Mouse (Mus musculus): Measurements from ENCODE around the gene Xpr1. TPM values are rescaled to one million over a fixed set of nuclear protein-coding genes. Genes with fewer than 3 reads are reported as not detected.

Xpr1 gene
- polyA plus RNA-seq, 1 experiment from 2014 or later, result 6.0 TPM

DNA sequence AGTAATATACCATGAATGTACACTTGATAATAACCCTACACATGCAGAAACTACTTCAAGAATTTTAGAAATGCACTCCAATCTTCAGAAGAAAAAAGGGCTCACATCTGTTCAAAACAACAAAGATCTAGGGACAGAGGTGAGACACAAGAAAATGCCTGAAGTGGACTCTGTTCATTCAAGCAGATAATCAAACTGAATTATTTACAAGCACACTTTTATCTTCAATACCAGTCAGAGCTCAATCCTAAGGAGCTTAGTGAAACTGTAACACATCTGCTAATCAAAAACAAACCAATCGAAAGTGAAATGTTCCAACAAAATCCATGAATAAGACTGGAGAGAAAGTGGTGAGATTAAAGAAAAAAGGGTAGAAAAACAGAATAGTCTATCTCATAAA is 35.3 kb downstream of the Xpr1 start:
- ATAC-seq (replicated peaks; ENCODE audit: low FRiP score, low read depth), result no peak
- H3K27me3 ChIP-seq (ENCODE audit: insufficient read depth, low read length), result no peaks in the 10 kb centered on the region
- no peak overlapping the region for H3K4me2 ChIP-seq (ENCODE audit: low read length)
- H3K4me1 ChIP-seq (replicated peaks; ENCODE audit: insufficient read depth, low read length), result no peaks in the 10 kb centered on the region
- no peak for DNase-seq (ENCODE audit: low spot score)
- H3K4me3 ChIP-seq (replicated peaks; ENCODE audit: low read depth, low read length), result no peak overlapping the region
- WGBS, result 58% methylated on average over 1 of the region's 1 CpGs
- H3K36me3 ChIP-seq (ENCODE audit: insufficient read depth, low read length), result no peaks in the 10 kb centered on the region
- H3K9me3 ChIP-seq (replicated peaks; ENCODE audit: low read length), result no peaks in the 10 kb centered on the region
- no peak overlapping the region for H3K27ac ChIP-seq
- H3K9ac ChIP-seq (ENCODE audit: low read depth, low read length), result no peak overlapping the region
- TF ChIP-seq CTCF (IDR thresholded peaks at IDR 0.05; ENCODE audit: low read depth), result no peak

DNA sequence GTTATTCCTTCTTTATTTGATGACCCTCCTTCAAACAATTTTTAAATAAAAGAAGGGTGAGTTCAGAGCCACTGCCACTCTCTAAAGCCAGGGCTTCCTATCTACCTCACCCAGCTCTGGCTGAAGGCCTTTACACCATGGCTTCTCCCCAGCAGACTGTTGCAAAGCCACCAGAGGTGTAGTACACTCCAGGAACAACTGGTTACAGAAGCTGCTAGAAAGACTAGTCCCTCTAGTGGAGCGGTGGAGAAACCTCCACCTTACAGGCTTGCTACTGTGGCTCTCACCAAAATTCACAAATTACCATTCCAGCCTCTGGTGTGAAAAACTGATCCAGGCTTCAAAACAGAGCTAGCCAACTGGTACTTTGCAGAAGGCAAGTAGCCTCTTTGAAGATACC is 37.9 kb downstream of the Xpr1 start:
- Histone ChIP-seq H3K27ac (no peak overlapping the region), H3K36me3 (ENCODE audit: insufficient read depth, low read length) (no peaks in the 10 kb centered on the region), H3K9me3 (replicated peaks; ENCODE audit: low read length) (no peaks in the 10 kb centered on the region), H3K4me2 (ENCODE audit: low read length) (no peak overlapping the region), H3K9ac (ENCODE audit: low read depth, low read length) (no peak overlapping the region), H3K4me1 (replicated peaks; ENCODE audit: insufficient read depth, low read length) (no peaks in the 10 kb centered on the region), H3K27me3 (ENCODE audit: insufficient read depth, low read length) (no peaks in the 10 kb centered on the region), H3K4me3 (replicated peaks; ENCODE audit: low read depth, low read length) (no peak overlapping the region)
- no peak for ATAC-seq (replicated peaks; ENCODE audit: low FRiP score, low read depth)
- no peak for TF ChIP-seq CTCF (IDR thresholded peaks at IDR 0.05; ENCODE audit: low read depth)
- WGBS, result 97% methylated on average over 1 of the region's 1 CpGs
- DNase-seq (ENCODE audit: low spot score), result no peak

DNA sequence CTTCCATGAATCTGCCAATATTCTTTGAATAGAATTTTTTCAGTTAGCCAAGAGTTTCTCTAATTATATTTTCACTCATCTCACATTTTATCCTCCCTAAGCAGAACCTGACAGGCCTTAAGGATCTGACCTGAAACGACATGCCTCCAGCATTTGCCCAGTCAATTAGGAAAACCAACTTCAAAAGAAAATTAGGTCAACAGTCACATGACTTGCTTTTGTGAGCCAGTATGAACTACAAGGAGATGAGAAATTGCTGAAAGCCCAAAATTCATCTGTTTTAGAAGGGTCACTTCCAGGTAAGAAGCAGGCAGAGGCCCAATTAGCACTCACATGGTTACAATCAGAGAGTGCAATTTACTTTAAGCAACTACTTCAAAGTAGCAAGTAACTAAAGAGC is 44.4 kb downstream of the Xpr1 start:
- Histone ChIP-seq H3K36me3 (ENCODE audit: insufficient read depth, low read length) (no peaks in the 10 kb centered on the region), H3K4me3 (replicated peaks; ENCODE audit: low read depth, low read length) (no peak overlapping the region), H3K27me3 (ENCODE audit: insufficient read depth, low read length) (no peaks in the 10 kb centered on the region), H3K9me3 (replicated peaks; ENCODE audit: low read length) (no peaks in the 10 kb centered on the region), H3K27ac (no peak overlapping the region), H3K4me1 (replicated peaks; ENCODE audit: insufficient read depth, low read length) (no peaks in the 10 kb centered on the region), H3K9ac (ENCODE audit: low read depth, low read length) (no peak overlapping the region), H3K4me2 (ENCODE audit: low read length) (no peak overlapping the region)
- ATAC-seq (replicated peaks; ENCODE audit: low FRiP score, low read depth) (no peak), DNase-seq (ENCODE audit: low spot score) (no peak)
- no peak for TF ChIP-seq CTCF (IDR thresholded peaks at IDR 0.05; ENCODE audit: low read depth)
- 24% methylated on average over 1 of the region's 1 CpGs for WGBS

DNA sequence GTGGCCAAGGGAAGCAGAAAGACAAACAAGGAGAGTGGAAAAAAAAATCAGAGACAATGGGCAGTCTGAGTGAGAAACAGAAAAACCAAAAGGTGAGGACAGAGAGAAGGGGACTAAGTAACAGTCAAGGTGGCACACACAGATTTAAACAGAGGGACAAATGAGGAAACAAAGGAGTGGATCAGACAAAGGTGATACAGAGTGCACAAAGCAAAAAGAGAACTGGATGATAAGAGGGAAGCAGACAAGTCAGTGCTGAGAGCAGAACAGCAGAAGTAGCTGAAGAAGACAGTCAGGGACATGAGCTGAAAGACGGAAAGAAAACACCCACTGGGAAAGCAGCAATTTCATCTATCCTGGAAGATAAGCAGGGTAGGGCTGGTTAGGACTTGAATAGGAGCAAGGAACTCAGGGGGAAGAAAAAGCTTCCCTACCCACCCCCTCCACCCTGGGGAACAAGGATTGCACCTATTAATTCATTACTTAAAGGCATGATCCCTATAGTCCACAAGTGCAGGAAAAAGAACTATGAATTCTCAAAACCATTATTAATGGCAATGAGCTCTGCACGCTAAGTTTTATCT is 47.0 kb downstream of the Xpr1 start:
- no peaks in the 10 kb centered on the region for H3K9me3 ChIP-seq (replicated peaks; ENCODE audit: low read length)
- H3K4me2 ChIP-seq (ENCODE audit: low read length), result no peak overlapping the region
- no peaks in the 10 kb centered on the region for H3K27me3 ChIP-seq (ENCODE audit: insufficient read depth, low read length)
- TF ChIP-seq CTCF (IDR thresholded peaks at IDR 0.05; ENCODE audit: low read depth), result no peak
- WGBS, result 80% methylated on average over 2 of the region's 2 CpGs
- no peak for DNase-seq (ENCODE audit: low spot score)
- no peak overlapping the region for H3K9ac ChIP-seq (ENCODE audit: low read depth, low read length)
- ATAC-seq (replicated peaks; ENCODE audit: low FRiP score, low read depth), result no peak
- H3K4me1 ChIP-seq (replicated peaks; ENCODE audit: insufficient read depth, low read length), result no peaks in the 10 kb centered on the region
- H3K27ac ChIP-seq, result no peak overlapping the region
- no peak overlapping the region for H3K4me3 ChIP-seq (replicated peaks; ENCODE audit: low read depth, low read length)
- H3K36me3 ChIP-seq (ENCODE audit: insufficient read depth, low read length), result no peaks in the 10 kb centered on the region

DNA sequence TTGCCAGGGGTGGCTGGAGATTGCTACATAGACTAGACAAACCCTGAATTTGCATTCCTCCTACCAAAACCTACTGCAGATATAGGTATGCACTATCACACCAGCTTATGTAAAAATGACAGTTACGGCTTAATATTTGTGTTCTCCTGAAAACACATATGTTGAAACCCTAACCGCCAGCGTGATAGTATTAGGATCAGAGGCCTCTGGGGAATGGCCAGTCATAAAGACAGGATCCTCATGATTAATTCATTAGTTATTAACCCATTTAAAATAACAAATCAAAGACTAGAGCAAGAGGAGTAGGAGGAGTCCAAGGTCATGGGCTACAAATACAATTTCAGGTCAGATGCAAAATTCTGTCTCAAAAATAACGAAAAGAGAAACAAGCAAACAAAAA is 50.8 kb downstream of the Xpr1 start:
- Histone ChIP-seq H3K4me1 (replicated peaks; ENCODE audit: insufficient read depth, low read length) (no peaks in the 10 kb centered on the region), H3K27me3 (ENCODE audit: insufficient read depth, low read length) (no peaks in the 10 kb centered on the region), H3K9ac (ENCODE audit: low read depth, low read length) (no peak overlapping the region), H3K36me3 (ENCODE audit: insufficient read depth, low read length) (no peaks in the 10 kb centered on the region), H3K4me2 (ENCODE audit: low read length) (no peak overlapping the region), H3K27ac (no peak overlapping the region), H3K4me3 (replicated peaks; ENCODE audit: low read depth, low read length) (no peak overlapping the region), H3K9me3 (replicated peaks; ENCODE audit: low read length) (no peaks in the 10 kb centered on the region)
- ATAC-seq (replicated peaks; ENCODE audit: low FRiP score, low read depth), result no peak
- no peak for TF ChIP-seq CTCF (IDR thresholded peaks at IDR 0.05; ENCODE audit: low read depth)
- no peak for DNase-seq (ENCODE audit: low spot score)
- WGBS, result 84% methylated on average over 4 of the region's 4 CpGs

DNA sequence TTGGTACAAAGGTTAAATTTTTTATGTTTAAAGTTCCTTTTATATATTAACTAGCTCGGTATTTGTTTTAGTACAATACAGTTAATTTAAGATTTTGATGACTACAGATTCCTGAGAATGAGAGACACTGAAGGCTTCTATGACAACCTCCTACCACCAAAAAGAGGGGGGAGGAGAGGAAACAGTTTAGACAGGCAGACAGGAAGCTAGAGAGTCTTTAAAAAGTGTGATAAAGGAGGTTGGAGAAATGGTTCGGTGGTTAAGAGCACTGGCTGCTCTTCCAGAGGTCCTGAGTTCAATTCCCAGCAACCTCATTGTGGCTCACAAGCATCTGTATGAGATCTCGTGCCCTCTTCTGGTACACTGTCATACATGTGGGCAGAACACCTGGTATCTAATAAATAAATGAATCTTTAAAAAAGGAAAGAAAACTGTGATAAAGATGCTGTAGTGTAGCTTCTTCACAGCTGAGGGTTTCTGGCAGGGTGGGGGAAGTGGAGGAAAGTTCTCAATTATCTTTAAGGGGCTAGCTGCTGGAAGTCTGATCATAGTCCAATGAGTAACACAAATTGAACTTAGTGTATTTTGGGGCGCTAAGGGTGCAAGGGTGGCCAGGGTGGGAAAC is 55.6 kb downstream of the Xpr1 start:
- H3K4me2 ChIP-seq (ENCODE audit: low read length), result no peak overlapping the region
- no peaks in the 10 kb centered on the region for H3K4me1 ChIP-seq (replicated peaks; ENCODE audit: insufficient read depth, low read length)
- H3K9ac ChIP-seq (ENCODE audit: low read depth, low read length), result no peak overlapping the region
- 76% methylated on average over 4 of the region's 4 CpGs for WGBS
- H3K27ac ChIP-seq, result no peak overlapping the region
- ATAC-seq (replicated peaks; ENCODE audit: low FRiP score, low read depth) (no peak), DNase-seq (ENCODE audit: low spot score) (no peak)
- H3K27me3 ChIP-seq (ENCODE audit: insufficient read depth, low read length), result no peaks in the 10 kb centered on the region
- TF ChIP-seq CTCF (IDR thresholded peaks at IDR 0.05; ENCODE audit: low read depth), result no peak
- no peaks in the 10 kb centered on the region for H3K9me3 ChIP-seq (replicated peaks; ENCODE audit: low read length)
- no peaks in the 10 kb centered on the region for H3K36me3 ChIP-seq (ENCODE audit: insufficient read depth, low read length)
- H3K4me3 ChIP-seq (replicated peaks; ENCODE audit: low read depth, low read length), result no peak overlapping the region

DNA sequence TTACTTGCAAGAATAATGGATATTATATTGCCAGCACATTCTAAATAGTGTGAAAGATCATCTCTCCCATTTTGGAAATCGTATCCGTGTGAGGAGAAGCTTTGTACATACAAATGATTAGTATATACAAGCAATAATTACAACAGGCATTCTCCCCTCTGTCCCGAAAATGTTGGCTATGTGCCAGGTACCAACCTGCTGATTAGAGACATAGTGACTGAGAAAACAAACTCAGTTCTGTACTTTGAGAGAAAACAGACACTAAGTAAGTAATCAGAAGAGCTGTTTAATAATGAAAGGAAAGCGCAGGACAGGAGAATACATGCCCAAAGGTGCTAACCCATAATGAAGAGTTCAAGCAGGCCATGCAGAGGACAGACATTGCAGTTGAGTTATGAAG is 64.1 kb downstream of the Xpr1 start:
- H3K4me1 ChIP-seq (replicated peaks; ENCODE audit: insufficient read depth, low read length), result no peaks in the 10 kb centered on the region
- H3K4me2 ChIP-seq (ENCODE audit: low read length), result no peak overlapping the region
- WGBS, result 79% methylated on average over 4 of the region's 4 CpGs
- no peak for DNase-seq (ENCODE audit: low spot score)
- H3K27ac ChIP-seq, result no peak overlapping the region
- H3K9ac ChIP-seq (ENCODE audit: low read depth, low read length), result no peak overlapping the region
- H3K27me3 ChIP-seq (ENCODE audit: insufficient read depth, low read length), result no peaks in the 10 kb centered on the region
- H3K36me3 ChIP-seq (ENCODE audit: insufficient read depth, low read length), result no peaks in the 10 kb centered on the region
- ATAC-seq (replicated peaks; ENCODE audit: low FRiP score, low read depth), result no peak
- no peak overlapping the region for H3K4me3 ChIP-seq (replicated peaks; ENCODE audit: low read depth, low read length)
- TF ChIP-seq CTCF (IDR thresholded peaks at IDR 0.05; ENCODE audit: low read depth), result no peak
- H3K9me3 ChIP-seq (replicated peaks; ENCODE audit: low read length), result no peaks in the 10 kb centered on the region

Data from kidney, postnatal 0 days (tissue).